Mouse (Mus musculus) stomach, postnatal 0 days (tissue): ENCODE measurements around the gene Erbb4.

Experiments used
- CTCF ChIP-seq: IDR thresholded peaks from 2 replicates; pipeline ENCODE4 v1.5.1; 2016; ENCODE audit warnings: antibody characterized with exemption, low read depth, mild to moderate bottlenecking, moderate library complexity
- EP300 ChIP-seq: optimal IDR thresholded peaks from 2 replicates; pipeline ENCODE3; 2016; ENCODE audit warnings: antibody characterized with exemption

DNA sequence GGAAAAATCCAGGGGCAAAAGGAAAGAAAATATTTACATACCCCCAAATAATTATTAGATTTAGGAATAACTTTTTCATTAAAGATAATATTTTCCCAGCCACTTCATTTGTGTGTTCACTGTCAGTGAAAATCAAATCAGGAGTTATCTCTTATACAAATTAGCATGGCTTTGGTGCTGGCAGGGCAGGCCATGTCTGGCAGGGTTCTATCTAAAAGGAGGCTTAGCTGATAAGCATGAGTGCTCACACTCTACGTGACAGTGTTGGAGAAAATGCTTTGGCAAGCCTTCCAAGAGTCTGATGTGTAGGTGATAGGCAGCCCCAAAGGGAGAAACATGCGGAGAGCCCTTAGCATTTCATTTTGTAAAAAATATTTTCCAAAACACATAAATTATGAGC lies 164.7 kb downstream of the Erbb4 start:
- TF ChIP-seq EP300 (no peak), CTCF (no peak)
